Mouse (Mus musculus): Measurements from ENCODE around the gene Krt10.

- no peak for TF ChIP-seq EP300 (IDR thresholded peaks at IDR 0.05; ENCODE audit: low read depth)
- TF ChIP-seq CTCF (IDR thresholded peaks at IDR 0.05; ENCODE audit: low read depth) = no peak
Observed at GRCm38 (mm10) chr11:99396661-99397060, 7.5 kb upstream of the Krt10 start.

Measured in liver, postnatal 0 days (tissue).